Mouse (Mus musculus) lung, adult 2 months (tissue): ENCODE measurements around the gene St8sia6.

Source experiments
- CTCF ChIP-seq: fragments of 200-500 bp; IDR thresholded peaks from 2 replicates; pipeline ENCODE4 v1.5.1; 2011; ENCODE audit warnings: mild to moderate bottlenecking, low read length, control low read depth; ENCODE audit not compliant: insufficient read depth
- POLR2A ChIP-seq: fragments of 200-500 bp; IDR thresholded peaks from 2 replicates; pipeline ENCODE4 v1.6.1; 2011; ENCODE audit warnings: low read depth, mild to moderate bottlenecking, control low read depth, low read length, borderline replicate concordance; ENCODE audit errors: extremely low read depth

GRCm38 (mm10) chr2:13793054-13793968 is 553 bp downstream of the St8sia6 start:
- TF ChIP-seq POLR2A = no peak
- no peak for TF ChIP-seq CTCF
